Mouse (Mus musculus): ENCODE measurements around the gene Coro1b. TPM values are rescaled to one million over a fixed set of nuclear protein-coding genes. Genes with fewer than 3 reads are reported as not detected.
A peak's percentile ranks its signal among the peaks of the same experiment; 100 is the strongest.

Coro1b gene
- polyA plus RNA-seq, 1 experiment from 2014 or later = 133 TPM

- Histone ChIP-seq H3K9me3 (replicated peaks) (peaks cover 6% of the 10 kb centered on the region; the same call in 1 of the 2 replicates), H3K4me3 (peak overlapping the region; percentile 84), H3K4me1 (peaks cover 31% of the 10 kb centered on the region), H3K27me3 (ENCODE audit: low read depth, poor library complexity, severe bottlenecking) (no peaks in the 10 kb centered on the region), H3K27ac (replicated peaks) (peak overlapping the region; percentile 87), H3K36me3 (peaks cover 31% of the 10 kb centered on the region)
- 34% methylated on average over 9 of the region's 9 CpGs for WGBS
- DNase-seq (ENCODE audit: low spot score) = no peak
Measured at GRCm38 (mm10) chr19:4147782-4148490, 483 bp upstream of the Coro1b start.

GRCm38 (mm10) chr19:4148819-4149218 is 400 bp downstream of the Coro1b start:
- DNase-seq (ENCODE audit: low spot score) = no peak
- Histone ChIP-seq H3K4me1 (peaks cover 31% of the 10 kb centered on the region), H3K27me3 (ENCODE audit: low read depth, poor library complexity, severe bottlenecking) (no peaks in the 10 kb centered on the region), H3K36me3 (peaks cover 40% of the 10 kb centered on the region), H3K9me3 (replicated peaks) (peaks cover 6% of the 10 kb centered on the region; the same call in 1 of the 2 replicates), H3K4me3 (peak overlapping the region; percentile 84), H3K27ac (replicated peaks) (peak overlapping the region; percentile 87)
- 11% methylated on average over 8 of the region's 8 CpGs for WGBS

GRCm38 (mm10) chr19:4149283-4149682 is 864 bp downstream of the Coro1b start:
- DNase-seq (ENCODE audit: low spot score) = no peak
- H3K36me3 ChIP-seq = peaks cover 44% of the 10 kb centered on the region
- 91% methylated on average over 11 of the region's 11 CpGs for WGBS
- peaks cover 31% of the 10 kb centered on the region for H3K4me1 ChIP-seq
- peaks cover 6% of the 10 kb centered on the region; the same call in 1 of the 2 replicates for H3K9me3 ChIP-seq (replicated peaks)
- peak overlapping the region; percentile 84 for H3K4me3 ChIP-seq
- no peaks in the 10 kb centered on the region for H3K27me3 ChIP-seq (ENCODE audit: low read depth, poor library complexity, severe bottlenecking)
- peak overlapping the region; percentile 87 for H3K27ac ChIP-seq (replicated peaks)

- Histone ChIP-seq H3K27me3 (ENCODE audit: low read depth, poor library complexity, severe bottlenecking) (no peaks in the 10 kb centered on the region), H3K27ac (replicated peaks) (no peak overlapping the region), H3K36me3 (peaks cover 44% of the 10 kb centered on the region), H3K4me3 (peak overlapping the region; percentile 84), H3K4me1 (peaks cover 33% of the 10 kb centered on the region), H3K9me3 (replicated peaks) (peaks cover 6% of the 10 kb centered on the region; the same call in 1 of the 2 replicates)
- WGBS = 90% methylated on average over 17 of the region's 17 CpGs
- DNase-seq (ENCODE audit: low spot score) = no peak
Measured at GRCm38 (mm10) chr19:4149764-4150461, 1.5 kb downstream of the Coro1b start.

GRCm38 (mm10) chr19:4150567-4151487 is 2.4 kb downstream of the Coro1b start:
- Histone ChIP-seq H3K4me1 (peaks cover 36% of the 10 kb centered on the region), H3K27me3 (ENCODE audit: low read depth, poor library complexity, severe bottlenecking) (no peaks in the 10 kb centered on the region), H3K9me3 (replicated peaks) (peaks cover 4% of the 10 kb centered on the region; the same call in 1 of the 2 replicates), H3K4me3 (peak overlapping the region; percentile 14; the same call in 1 of the 2 replicates), H3K27ac (replicated peaks) (no peak overlapping the region), H3K36me3 (peaks cover 49% of the 10 kb centered on the region)
- no peak for DNase-seq (ENCODE audit: low spot score)
- 89% methylated on average over 22 of the region's 22 CpGs for WGBS

- H3K4me1 ChIP-seq = peaks cover 42% of the 10 kb centered on the region
- no peak for DNase-seq (ENCODE audit: low spot score)
- no peak overlapping the region for H3K27ac ChIP-seq (replicated peaks)
- H3K36me3 ChIP-seq = peaks cover 55% of the 10 kb centered on the region
- H3K27me3 ChIP-seq (ENCODE audit: low read depth, poor library complexity, severe bottlenecking) = no peaks in the 10 kb centered on the region
- 79% methylated on average over 5 of the region's 5 CpGs for WGBS
- H3K9me3 ChIP-seq (replicated peaks) = no peaks in the 10 kb centered on the region
- no peak overlapping the region for H3K4me3 ChIP-seq
Measured at GRCm38 (mm10) chr19:4151488-4151860, 3.1 kb downstream of the Coro1b start.

- Histone ChIP-seq H3K4me1 (peaks cover 42% of the 10 kb centered on the region), H3K27me3 (ENCODE audit: low read depth, poor library complexity, severe bottlenecking) (no peaks in the 10 kb centered on the region), H3K27ac (replicated peaks) (no peak overlapping the region), H3K4me3 (no peak overlapping the region), H3K36me3 (peaks cover 59% of the 10 kb centered on the region), H3K9me3 (replicated peaks) (no peaks in the 10 kb centered on the region)
- 87% methylated on average over 5 of the region's 5 CpGs for WGBS
- DNase-seq (ENCODE audit: low spot score) = no peak
Measured at GRCm38 (mm10) chr19:4151898-4152297, 3.5 kb downstream of the Coro1b start.

GRCm38 (mm10) chr19:4152445-4153231 is 4.2 kb downstream of the Coro1b start:
- 86% methylated on average over 8 of the region's 8 CpGs for WGBS
- no peak for DNase-seq (ENCODE audit: low spot score)
- Histone ChIP-seq H3K27me3 (ENCODE audit: low read depth, poor library complexity, severe bottlenecking) (no peaks in the 10 kb centered on the region), H3K4me1 (peaks cover 37% of the 10 kb centered on the region), H3K4me3 (no peak overlapping the region), H3K9me3 (replicated peaks) (no peaks in the 10 kb centered on the region), H3K36me3 (peaks cover 67% of the 10 kb centered on the region), H3K27ac (replicated peaks) (no peak overlapping the region)

- DNase-seq (ENCODE audit: low spot score) = no peak
- no peaks in the 10 kb centered on the region for H3K9me3 ChIP-seq (replicated peaks)
- H3K4me3 ChIP-seq = no peak within 1 kb of the TSS
- WGBS = 75% methylated on average over 11 of the region's 11 CpGs
- peaks cover 73% of the 10 kb centered on the region for H3K36me3 ChIP-seq
- no peaks in the 10 kb centered on the region for H3K27me3 ChIP-seq (ENCODE audit: low read depth, poor library complexity, severe bottlenecking)
- no peak within 1 kb of the TSS; the same call in 1 of the 2 replicates for H3K27ac ChIP-seq (replicated peaks)
- peaks cover 31% of the 10 kb centered on the region for H3K4me1 ChIP-seq
Measured at GRCm38 (mm10) chr19:4153232-4153654, 4.8 kb downstream of the Coro1b start, which contains the start of gene Ptprcap. Ptprcap (plus strand) TSS chr19:4153604.

- Histone ChIP-seq H3K9me3 (replicated peaks) (no peaks in the 10 kb centered on the region), H3K27me3 (ENCODE audit: low read depth, poor library complexity, severe bottlenecking) (no peaks in the 10 kb centered on the region), H3K27ac (replicated peaks) (no peak overlapping the region; the same call in 1 of the 2 replicates), H3K36me3 (peaks cover 87% of the 10 kb centered on the region), H3K4me1 (peaks cover 20% of the 10 kb centered on the region), H3K4me3 (no peak overlapping the region)
- DNase-seq (ENCODE audit: low spot score) = no peak
- WGBS = 83% methylated on average over 13 of the region's 13 CpGs
Measured at GRCm38 (mm10) chr19:4154437-4155222, 6.2 kb downstream of the Coro1b start.
